Mouse (Mus musculus): ENCODE data around the gene Plxnb3.

The Plxnb3 gene

GRCm38 (mm10) chrX:73786364-73787224 lies 29.7 kb downstream of the Plxnb3 start, which contains the start of the genes Idh3g and Ssr4:
Gene Idh3g, minus strand, starts transcription at chrX:73786897.
Gene Ssr4, plus strand, starts transcription at chrX:73787028.
- peak; percentile 96 for DNase-seq

GRCm38 (mm10) chrX:73787225-73787558 lies 30.3 kb downstream of the Plxnb3 start:
- no peak for DNase-seq

- no peak for DNase-seq
Observed at GRCm38 (mm10) chrX:73788501-73788900, 31.6 kb downstream of the Plxnb3 start.

- no peak for DNase-seq
Observed at GRCm38 (mm10) chrX:73793039-73793438, 36.1 kb downstream of the Plxnb3 start.

GRCm38 (mm10) chrX:73793505-73793904 lies 36.6 kb downstream of the Plxnb3 start:
- DNase-seq = no peak

- DNase-seq = no peak
Observed at GRCm38 (mm10) chrX:73797511-73797910, 40.6 kb downstream of the Plxnb3 start.

GRCm38 (mm10) chrX:73798502-73798901 lies 41.6 kb downstream of the Plxnb3 start:
- DNase-seq = peak; percentile 87

GRCm38 (mm10) chrX:73805814-73806213 lies 48.9 kb downstream of the Plxnb3 start:
- DNase-seq = no peak

GRCm38 (mm10) chrX:73815072-73815471 lies 58.2 kb downstream of the Plxnb3 start:
- no peak for DNase-seq

GRCm38 (mm10) chrX:73816596-73817314 lies 59.9 kb downstream of the Plxnb3 start:
- DNase-seq = no peak

Data from cerebellum, adult 11-12 months (tissue).